Mouse (Mus musculus) cerebellum, adult 2 months (tissue): ENCODE data around the gene Ank2.

Experiments
- CTCF ChIP-seq: fragments of 200-500 bp; IDR thresholded peaks from 2 replicates; pipeline ENCODE4 v1.5.1; 2011; ENCODE audit warnings: low read depth, mild to moderate bottlenecking, control low read depth, low read length, moderate library complexity, borderline replicate concordance; ENCODE audit not compliant: insufficient read depth
- POLR2A ChIP-seq: fragments of 200-500 bp; IDR thresholded peaks from 2 replicates; pipeline ENCODE4 v1.6.1; 2011; ENCODE audit warnings: low read length, control low read depth, borderline replicate concordance; ENCODE audit not compliant: insufficient read depth

DNA sequence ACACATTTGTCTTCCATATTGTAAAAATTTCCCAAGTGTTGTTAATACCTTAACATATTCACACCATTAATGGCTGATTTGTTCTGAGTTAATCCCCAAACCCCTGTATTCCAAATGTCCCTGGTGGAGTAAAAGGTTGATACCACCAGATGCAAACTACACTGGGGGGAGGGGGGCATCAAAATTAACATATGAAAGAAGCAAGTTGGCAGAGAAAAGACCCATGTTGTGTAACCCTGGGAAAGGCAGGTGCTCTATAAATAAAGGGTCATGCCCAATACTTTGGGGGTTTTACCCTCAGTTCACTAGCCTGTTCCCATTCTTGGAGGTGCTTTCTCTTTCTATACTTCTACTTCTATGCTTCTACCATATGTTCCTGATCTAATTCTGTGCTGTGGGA is 198.4 kb downstream of the Ank2 start:
- TF ChIP-seq CTCF (no peak), POLR2A (no peak)
